Mouse (Mus musculus) ES-E14 (cell line): Measurements from ENCODE around the gene H2-T22. TPM values are rescaled to one million over a fixed set of nuclear protein-coding genes. Genes with fewer than 3 reads are reported as not detected.
"Not testable (repeated sequence)": the region's sequence is repeated elsewhere in the genome, so short reads cannot be mapped to it uniquely, and the experiment has no call there.

Experiments
- DNase-seq: peaks from one replicate; pipeline ENCODE4 v3.0.0-alpha.2; 2013; ENCODE audit warnings: low read depth, low spot score
- H3K27ac ChIP-seq: 2 replicates; pipeline ENCODE4 v1.5.1; 2012; ENCODE audit warnings: low read depth, mild to moderate bottlenecking, low read length, moderate library complexity, mixed read lengths; ENCODE audit not compliant: poor library complexity, insufficient read depth, severe bottlenecking
- H3K36me3 ChIP-seq: 2 replicates; pipeline ENCODE4 v1.6.1; 2012; ENCODE audit warnings: mild to moderate bottlenecking, low read length, moderate library complexity, mixed read lengths; ENCODE audit not compliant: control insufficient read depth, poor library complexity, insufficient read depth, severe bottlenecking
- H3K4me1 ChIP-seq, 2 experiments: fragments of 150-350 bp in 1 of 2; sonication (generic) in 1 of 2; 2 replicates each; pipeline ENCODE4 v1.6.1; 2012; ENCODE audit warnings: low read length in 2 of 2, mild to moderate bottlenecking in 1 of 2, mixed read lengths in 1 of 2; ENCODE audit not compliant: control insufficient read depth in 2 of 2, insufficient read depth in 2 of 2, poor library complexity in 1 of 2
- H3K4me3 ChIP-seq, 2 experiments: fragments of 150-350 bp in 1 of 2; sonication (generic) in 1 of 2; 2 replicates each; pipeline ENCODE4 v1.5.1; 2012; ENCODE audit warnings: low read length in 2 of 2, low read depth in 1 of 2, mild to moderate bottlenecking in 1 of 2, mixed read lengths in 1 of 2; ENCODE audit not compliant: insufficient read depth in 1 of 2, poor library complexity in 1 of 2, severe bottlenecking in 1 of 2
- H3K9ac ChIP-seq: 2 replicates; pipeline ENCODE4 v1.6.1; 2012; ENCODE audit warnings: low read depth, mild to moderate bottlenecking, low read length, mixed read lengths; ENCODE audit not compliant: poor library complexity, insufficient read depth, severe bottlenecking
- H3K9me3 ChIP-seq: fragments of 150-350 bp; sonication (generic); 2 replicates; pipeline ENCODE4 v1.6.1; 2012; ENCODE audit warnings: low read depth, mild to moderate bottlenecking, low read length; ENCODE audit not compliant: control insufficient read depth, insufficient read depth
- CHD2 ChIP-seq: IDR thresholded peaks from 2 replicates; pipeline ENCODE4 v1.6.1; 2014; ENCODE audit warnings: mild to moderate bottlenecking, low read depth, low read length, inconsistent platforms
- HCFC1 ChIP-seq: IDR thresholded peaks from 2 replicates; pipeline ENCODE4 v1.6.1; 2012; ENCODE audit warnings: low read length, inconsistent platforms, borderline replicate concordance; ENCODE audit not compliant: insufficient read depth
- MAFK ChIP-seq: IDR thresholded peaks from 2 replicates; pipeline ENCODE4 v1.6.1; 2014; ENCODE audit warnings: mild to moderate bottlenecking, low read depth, low read length, inconsistent platforms; ENCODE audit not compliant: insufficient read depth
- ZC3H11A ChIP-seq: IDR thresholded peaks from 2 replicates; pipeline ENCODE4 v1.6.1; 2012; ENCODE audit warnings: low read depth, mild to moderate bottlenecking, inconsistent platforms, low read length, borderline replicate concordance
- ZNF384 ChIP-seq: IDR thresholded peaks from 2 replicates; pipeline ENCODE4 v1.6.1; 2012; ENCODE audit warnings: low read depth, low read length, inconsistent platforms
- in situ Hi-C, 2 experiments: fragments of 600-800 bp; cut with MboI; formaldehyde crosslinking; loops; one replicate each; pipeline ENCODE4 v1.15.1; 2025; ENCODE audit warnings: low sequenced_read_pairs in 2 of 2, inconsistent platforms in 1 of 2; ENCODE audit not compliant: unreplicated experiment in 2 of 2
- total RNA-seq: library from RNA; depleted of rRNA; stranded (reverse); fragments of 300-350 nt; gene quantifications from 2 replicates; pipeline ENCODE4 v1.2.3, GENCODE M21; 2012; rRNA removed

The H2-T22 gene
- 2.7 and 5.8 TPM in 2 replicates for total RNA-seq

- peak; percentile 79 for TF ChIP-seq CHD2
- peak; percentile 67 for TF ChIP-seq MAFK
- Histone ChIP-seq H3K4me3 (peak within 1 kb of the TSS; percentile 17 to 47; a peak in 1 of 4 replicates), H3K9ac (peak within 1 kb of the TSS; percentile 70; the same call in 1 of the 2 replicates)
- H3K27ac ChIP-seq, H3K36me3 ChIP-seq, H3K9me3 ChIP-seq, DNase-seq, H3K4me1 ChIP-seq, in situ Hi-C loops: not testable (repeated sequence)
These were observed at the start of gene H2-T22, which contains the start of gene Gm6034 for GRCm38 (mm10) chr17:36042610-36043169. H2-T22 (minus strand) TSS chr17:36042747. Gm6034 (plus strand) TSS chr17:36042961.

DNA sequence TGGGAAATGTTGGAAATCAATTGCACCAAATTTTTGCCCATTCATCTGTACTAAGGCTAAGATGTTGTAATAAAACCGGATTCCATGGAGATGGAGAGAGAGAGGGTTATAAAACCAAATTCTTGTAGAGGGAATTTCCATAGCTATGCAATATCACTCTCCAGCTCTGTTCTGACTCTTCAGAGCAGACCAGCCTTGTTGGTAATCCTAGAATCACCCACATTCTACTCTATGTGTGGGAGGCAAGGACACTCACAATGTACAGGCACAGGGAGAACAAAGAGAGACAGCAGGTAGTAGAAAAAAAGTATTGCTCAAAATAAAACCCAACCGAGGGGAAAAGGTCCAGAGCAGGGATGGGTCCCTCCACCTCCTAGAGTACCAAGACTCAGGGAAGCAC is 49.4 kb upstream of the H2-T22 start:
- in situ Hi-C loops, H3K27ac ChIP-seq, H3K9ac ChIP-seq, H3K4me3 ChIP-seq, H3K9me3 ChIP-seq, H3K4me1 ChIP-seq, DNase-seq, H3K36me3 ChIP-seq: not testable (repeated sequence)

DNA sequence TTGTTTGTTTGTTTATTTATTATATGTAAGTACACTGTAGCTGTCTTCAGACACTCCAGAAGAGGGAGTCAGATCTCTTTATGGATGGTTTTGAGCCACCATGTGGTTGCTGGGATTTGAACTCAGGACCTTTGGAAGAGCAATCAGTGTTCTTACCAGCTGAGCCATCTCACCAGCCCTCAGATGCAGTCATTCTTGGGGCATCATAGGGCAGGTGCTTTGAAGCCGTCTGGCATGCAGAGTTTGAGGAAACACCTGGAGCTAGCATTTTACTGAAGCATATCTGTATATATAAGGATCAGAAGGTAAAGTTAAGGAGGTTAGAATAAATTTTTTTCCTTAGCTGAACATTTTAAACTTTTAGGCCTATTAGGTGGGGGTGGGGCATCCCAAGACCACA is 43.4 kb upstream of the H2-T22 start:
- in situ Hi-C loops, H3K36me3 ChIP-seq, H3K4me3 ChIP-seq, H3K9me3 ChIP-seq, H3K4me1 ChIP-seq, DNase-seq, H3K27ac ChIP-seq, H3K9ac ChIP-seq: not testable (repeated sequence)

DNA sequence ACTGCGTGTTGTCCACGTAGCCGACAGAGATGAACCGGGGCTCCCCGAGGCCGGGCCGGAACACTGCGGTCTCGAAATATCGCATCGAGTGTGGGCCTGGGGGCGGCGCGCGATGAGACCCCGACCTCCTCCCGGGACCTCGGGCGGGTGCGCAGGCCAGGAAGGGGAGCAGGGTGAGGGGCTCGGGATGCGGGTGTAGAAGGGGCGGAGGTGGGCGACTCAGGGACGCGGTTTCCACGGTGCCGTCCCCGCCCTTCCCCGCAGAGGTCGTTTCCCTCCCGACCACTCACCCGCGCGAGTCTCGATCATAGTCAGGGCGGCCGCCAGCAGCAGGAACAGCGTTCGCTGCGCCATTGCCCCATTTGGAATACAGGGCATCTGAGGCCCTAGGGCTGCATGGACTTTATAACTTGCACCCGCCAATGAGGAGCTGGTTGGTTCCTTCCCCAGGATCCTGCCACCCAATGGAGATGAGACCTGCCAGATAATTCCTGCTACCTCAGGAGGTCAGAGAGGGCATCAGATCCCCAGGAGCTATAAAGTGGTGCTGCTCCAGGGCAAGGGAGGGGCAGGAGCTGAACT is 41.4 kb upstream of the H2-T22 start:
- Histone ChIP-seq H3K27ac (no peak overlapping the region), H3K9me3 (no peaks in the 10 kb centered on the region), H3K9ac (peak overlapping the region; percentile 55), H3K4me3 (peak overlapping the region; percentile 65 to 66), H3K36me3 (no peaks in the 10 kb centered on the region), H3K4me1 (0 out of 4 replicates have a peak, but pooled peaks cover 0 to 1% of the 10 kb centered on the region in 2 experiments)
- in situ Hi-C loops: no loop called here
- TF ChIP-seq MAFK (no peak), CHD2 (no peak), ZNF384 (no peak), HCFC1 (no peak), ZC3H11A (no peak)
- no peak for DNase-seq

- H3K4me3 ChIP-seq: peak overlapping the region; percentile 65 to 66
- peak overlapping the region; percentile 55 for H3K9ac ChIP-seq
- peak; percentile 89 for DNase-seq
- 0 out of 4 replicates have a peak, but pooled peaks cover 0 to 1% of the 10 kb centered on the region in 2 experiments for H3K4me1 ChIP-seq
- H3K27ac ChIP-seq: no peak overlapping the region
- TF ChIP-seq MAFK (no peak), CHD2 (no peak), ZNF384 (no peak), HCFC1 (no peak), ZC3H11A (no peak)
- in situ Hi-C loops: no loop called here
- no peaks in the 10 kb centered on the region for H3K9me3 ChIP-seq
- no peaks in the 10 kb centered on the region for H3K36me3 ChIP-seq
These were observed 40.8 kb upstream of the H2-T22 start for GRCm38 (mm10) chr17:36083266-36083869.

DNA sequence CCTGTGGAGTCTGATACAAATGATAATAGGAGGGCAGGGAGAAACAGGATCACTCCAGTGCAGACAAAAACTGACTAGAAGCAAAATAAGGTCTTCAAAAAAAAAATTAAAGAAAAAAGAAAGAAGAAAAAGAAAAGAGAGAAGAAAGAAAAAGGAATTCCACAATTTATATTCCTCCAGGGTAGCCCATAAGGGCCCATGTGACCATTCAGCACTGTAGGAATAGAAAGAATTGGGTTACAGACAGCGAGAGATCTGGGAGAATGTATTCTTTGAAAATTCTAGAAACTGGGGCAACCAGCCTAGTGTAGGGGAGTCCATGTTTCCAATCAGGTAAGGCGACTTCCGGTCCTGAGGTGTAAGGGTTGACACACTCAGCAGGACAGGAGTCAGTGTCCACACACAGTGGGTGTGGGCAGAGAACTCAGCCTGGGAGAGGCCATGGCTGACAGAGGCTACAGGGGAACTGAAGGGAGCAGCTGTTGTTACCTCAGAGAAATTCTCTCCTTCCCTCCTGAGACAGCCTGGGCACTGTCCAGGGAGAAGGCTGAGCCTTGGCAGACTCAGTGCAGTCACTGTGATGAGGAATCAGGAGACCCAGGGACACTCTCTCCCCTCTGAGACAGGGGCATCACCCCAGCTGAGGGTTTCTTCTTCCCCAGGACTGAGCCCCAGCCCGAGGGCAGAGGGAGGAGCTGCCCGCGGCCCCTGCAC is 40.1 kb upstream of the H2-T22 start:
- H3K9me3 ChIP-seq, in situ Hi-C loops, H3K36me3 ChIP-seq, H3K9ac ChIP-seq, H3K27ac ChIP-seq, DNase-seq, H3K4me1 ChIP-seq: not testable (repeated sequence)
- peak overlapping the region in 1 of 2 experiments; percentile 65; a peak in 2 of 4 replicates for H3K4me3 ChIP-seq

GRCm38 (mm10) chr17:36081901-36082300 is 39.4 kb upstream of the H2-T22 start:
- in situ Hi-C loops, DNase-seq, H3K27ac ChIP-seq, H3K4me1 ChIP-seq, H3K36me3 ChIP-seq, H3K9ac ChIP-seq, H3K4me3 ChIP-seq, H3K9me3 ChIP-seq: not testable (repeated sequence)
